Mouse (Mus musculus): ENCODE data around the gene C1qtnf2. TPM values are rescaled to one million over a fixed set of nuclear protein-coding genes. Genes with fewer than 3 reads are reported as not detected.

The C1qtnf2 gene
- total and polyA plus RNA-seq, 3 experiments = not detected

GRCm38 (mm10) chr11:43425166-43425709, 48.8 kb upstream of the C1qtnf2 start (continued):
- TF ChIP-seq TCF12 (IDR thresholded peaks at IDR 0.05; ENCODE audit: low read depth, low read length) = no peak

DNA sequence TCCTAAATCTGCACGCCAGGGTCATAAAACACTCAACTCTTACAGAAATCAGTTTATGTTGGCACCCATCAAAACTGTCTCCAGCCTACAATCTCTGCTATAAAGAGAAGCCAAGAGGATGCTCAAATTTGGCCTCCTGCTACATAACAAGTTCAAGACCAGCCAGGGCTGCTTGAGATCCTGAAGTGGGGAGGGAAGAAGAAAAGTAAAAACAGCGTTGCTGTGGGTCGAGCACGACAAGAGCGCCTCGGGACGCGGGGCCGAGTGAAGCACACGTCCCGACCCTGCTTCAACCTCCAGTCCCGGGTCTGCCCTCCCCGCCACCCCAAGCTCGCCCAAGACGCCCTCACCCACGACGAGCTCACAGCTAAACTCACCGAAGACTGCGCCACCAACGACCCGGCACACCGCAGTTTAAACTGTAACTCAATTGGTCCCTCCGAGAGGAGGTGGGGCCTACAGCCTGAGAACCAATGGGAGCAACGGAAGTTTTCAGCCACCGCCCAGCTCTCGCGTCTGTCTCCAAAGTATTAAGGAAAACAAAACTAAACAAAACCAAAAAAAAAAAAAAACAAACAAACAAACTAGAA, 48.2 kb upstream of the C1qtnf2 start, which contains the start of gene Pttg1:
Gene Pttg1, minus strand, starts transcription at position 428 of the 590 bp plus-strand sequence.
- peaks cover 0 to 8% of the 10 kb centered on the region in 2 experiments; a peak in 2 of 4 replicates for H3K36me3 ChIP-seq (ENCODE audit: control insufficient read depth in 1 of 2, insufficient read depth in 2 of 2, low read length in 2 of 2)
- no peaks in the 10 kb centered on the region for H3K9me3 ChIP-seq (replicated peaks; ENCODE audit: insufficient read depth, low read length)
- peak within 1 kb of the TSS; percentile 76 for H3K9ac ChIP-seq (ENCODE audit: control insufficient read depth, low read depth, low read length, poor library complexity, severe bottlenecking)
- no peaks in the 10 kb centered on the region for H3K27me3 ChIP-seq (ENCODE audit: control insufficient read depth in 1 of 2, insufficient read depth in 2 of 2, low read length in 2 of 2)
- peaks cover 0 to 14% of the 10 kb centered on the region in 2 experiments; a peak in 3 of 4 replicates for H3K4me1 ChIP-seq (ENCODE audit: control insufficient read depth in 1 of 2, insufficient read depth in 2 of 2, low read length in 2 of 2)
- H3K4me3 ChIP-seq (ENCODE audit: control insufficient read depth in 1 of 2, insufficient read depth in 1 of 2, low read depth in 2 of 2, low read length in 2 of 2) = peak within 1 kb of the TSS; percentile 64 to 79
- H3K27ac ChIP-seq (ENCODE audit: control insufficient read depth, low read depth, low read length) = peak within 1 kb of the TSS; percentile 72
- peaks cover 4% of the 10 kb centered on the region for H3K79me2 ChIP-seq (ENCODE audit: control insufficient read depth, insufficient read depth, low read length, poor library complexity)
- peak; percentile 97 for DNase-seq (ENCODE audit: low read depth, low spot score)
- TF ChIP-seq ZMIZ1 (IDR thresholded peaks at IDR 0.05; ENCODE audit: low read depth, low read length) (peak; percentile 98), MAFK (IDR thresholded peaks at IDR 0.05; ENCODE audit: borderline replicate concordance, low read depth, low read length) (no peak), HCFC1 (IDR thresholded peaks at IDR 0.05; ENCODE audit: low read depth, low read length) (no peak), POLR2A (IDR thresholded peaks at IDR 0.05; ENCODE audit: control insufficient read depth in 1 of 2, insufficient read depth in 1 of 2, low read depth in 1 of 2, low read length in 2 of 2, poor library complexity in 1 of 2) (peak; percentile 80 to 94), TAL1 (IDR thresholded peaks at IDR 0.05; ENCODE audit: low read length) (no peak), NRF1 (IDR thresholded peaks at IDR 0.05; ENCODE audit: insufficient read depth, low read depth, low read length, poor library complexity, severe bottlenecking) (peak; percentile 24; the same call in 1 of the 2 replicates), ETS1 (IDR thresholded peaks at IDR 0.05; ENCODE audit: low read depth, low read length) (no peak), ZNF384 (IDR thresholded peaks at IDR 0.05; ENCODE audit: low read depth, low read length) (no peak), ZC3H11A (IDR thresholded peaks at IDR 0.05; ENCODE audit: low read depth, low read length) (no peak), MAX (IDR thresholded peaks at IDR 0.05; ENCODE audit: low read length) (peak; percentile 69), ZKSCAN1 (IDR thresholded peaks at IDR 0.05; ENCODE audit: low read depth, low read length) (no peak), NELFE (IDR thresholded peaks at IDR 0.05; ENCODE audit: low read depth, low read length) (peak; percentile 91), USF1 (IDR thresholded peaks at IDR 0.05; ENCODE audit: low read depth, low read length) (no peak), MEF2A (IDR thresholded peaks at IDR 0.05; ENCODE audit: extremely low read depth, insufficient replicate concordance, low read depth, low read length, poor library complexity, severe bottlenecking) (no peak), E2F4 (IDR thresholded peaks at IDR 0.05; ENCODE audit: borderline replicate concordance, low read depth, low read length) (peak; percentile 63; the same call in 1 of the 2 replicates), MXI1 (IDR thresholded peaks at IDR 0.05; ENCODE audit: low read depth, low read length) (peak; percentile 55), POLR2AphosphoS2 (IDR thresholded peaks at IDR 0.05; ENCODE audit: low read length) (peak; percentile 95), SMC3 (IDR thresholded peaks at IDR 0.05; ENCODE audit: low read depth, low read length) (no peak), SIN3A (IDR thresholded peaks at IDR 0.05; ENCODE audit: low read length) (no peak), JUND (IDR thresholded peaks at IDR 0.05; ENCODE audit: low read depth, low read length) (no peak), RAD21 (IDR thresholded peaks at IDR 0.05; ENCODE audit: low read depth, low read length) (no peak), GATA1 (IDR thresholded peaks at IDR 0.05; ENCODE audit: low read depth, low read length) (no peak), CHD1 (IDR thresholded peaks at IDR 0.05; ENCODE audit: low read depth, low read length) (no peak), MYC (IDR thresholded peaks at IDR 0.05; ENCODE audit: low read depth, low read length) (peak; percentile 57; the same call in 1 of the 2 replicates), TBP (IDR thresholded peaks at IDR 0.05; ENCODE audit: low read depth, low read length) (peak; percentile 96), CTCF (IDR thresholded peaks at IDR 0.05 in 2 of 3, conservative IDR thresholded peaks at IDR 0.05 in 1 of 3; ENCODE audit: control insufficient read depth in 1 of 3, insufficient read depth in 1 of 3, low read depth in 2 of 3, low read length in 3 of 3, poor library complexity in 1 of 3, severe bottlenecking in 1 of 3) (no peak), KAT2A (conservative IDR thresholded peaks at IDR 0.05; ENCODE audit: low read depth, low read length) (peak; percentile 49), MYB (IDR thresholded peaks at IDR 0.05; ENCODE audit: low read depth, low read length) (no peak; the same call in 1 of the 2 replicates), ELF1 (IDR thresholded peaks at IDR 0.05; ENCODE audit: low read depth, low read length) (peak; percentile 59), USF2 (IDR thresholded peaks at IDR 0.05; ENCODE audit: borderline replicate concordance in 1 of 2, insufficient read depth in 1 of 2, low read depth in 1 of 2, low read length in 2 of 2) (no peak), UBTF (IDR thresholded peaks at IDR 0.05; ENCODE audit: borderline replicate concordance, insufficient read depth, low read depth, low read length) (no peak), BHLHE40 (IDR thresholded peaks at IDR 0.05; ENCODE audit: borderline replicate concordance, low read depth, low read length) (no peak), RCOR1 (IDR thresholded peaks at IDR 0.05; ENCODE audit: low read depth, low read length) (peak; percentile 50; the same call in 1 of the 2 replicates)

Data from MEL (cell line).